Mouse (Mus musculus) hindbrain, embryonic 12.5 days (tissue): ENCODE data around the gene Foxd2. TPM values are rescaled to one million over a fixed set of nuclear protein-coding genes. Genes with fewer than 3 reads are reported as not detected.

ENCODE experiments used
- ATAC-seq: fragments of 200-750 bp; cut with Nextera tagmentation; 2 replicates; pipeline ENCODE4 v1.8.0; 2017; ENCODE audit warnings: moderate TSS enrichment; ENCODE audit not compliant: low FRiP score
- H3K27ac ChIP-seq: fragments of 300-500 bp; sonication (generic); 2 replicates; pipeline ENCODE4 v1.5.1; 2016; ENCODE audit warnings: mild to moderate bottlenecking
- H3K27me3 ChIP-seq: fragments of 300-500 bp; sonication (generic); 2 replicates; pipeline ENCODE4 v1.6.1; 2016; ENCODE audit warnings: mild to moderate bottlenecking
- H3K36me3 ChIP-seq: fragments of 300-500 bp; sonication (generic); 2 replicates; pipeline ENCODE4 v1.6.1; 2016; ENCODE audit warnings: mild to moderate bottlenecking
- H3K4me1 ChIP-seq: fragments of 300-500 bp; sonication (generic); 2 replicates; pipeline ENCODE4 v1.6.1; 2016
- H3K4me2 ChIP-seq: fragments of 300-500 bp; sonication (generic); replicated peaks from 2 replicates; pipeline ENCODE4 v1.6.1; 2016; ENCODE audit warnings: mild to moderate bottlenecking
- H3K4me3 ChIP-seq: fragments of 300-500 bp; sonication (generic); 2 replicates; pipeline ENCODE4 v1.5.1; 2016; ENCODE audit warnings: mild to moderate bottlenecking
- H3K9ac ChIP-seq: fragments of 300-500 bp; sonication (generic); 2 replicates; pipeline ENCODE4 v1.6.1; 2016; ENCODE audit warnings: mild to moderate bottlenecking, moderate library complexity
- H3K9me3 ChIP-seq: fragments of 300-500 bp; sonication (generic); replicated peaks from 2 replicates; pipeline ENCODE4 v1.6.1; 2016; ENCODE audit warnings: mild to moderate bottlenecking
- WGBS: fragments of 180-500 bp; shearing (Covaris S2); methylation state at CpG from one replicate; pipeline ENCODE4 v1.1.7; 2016; 5-methylcytosine and 5-hydroxymethylcytosine counted together
- polyA plus RNA-seq: library from polyadenylated mRNA; unstranded; fragments of >200 nt; fragmentation: Nextera tagmentation; extraction: Ambion mirVana; gene quantifications from 2 replicates; pipeline ENCODE4 v1.2.1, GENCODE M21; 2016

The Foxd2 gene
- polyA plus RNA-seq: 2.2 and 2.8 TPM in 2 replicates

GRCm38 (mm10) chr4:114908829-114909601 lies at the start of gene Foxd2:
Foxd2 (minus strand) TSS chr4:114908873.
- 1% methylated on average over 51 of the region's 64 CpGs for WGBS
- ATAC-seq: peak; percentile 87
- Histone ChIP-seq H3K4me2 (peak within 1 kb of the TSS; percentile 66), H3K27ac (peak within 1 kb of the TSS; percentile 70), H3K27me3 (peaks cover 99% of the 10 kb centered on the region), H3K9me3 (no peaks in the 10 kb centered on the region), H3K36me3 (no peaks in the 10 kb centered on the region), H3K9ac (peak within 1 kb of the TSS; percentile 55), H3K4me1 (peaks cover 27% of the 10 kb centered on the region), H3K4me3 (peak within 1 kb of the TSS; percentile 45)

GRCm38 (mm10) chr4:114958231-114958630 lies 49.6 kb upstream of the Foxd2 start:
- Histone ChIP-seq H3K27me3 (no peaks in the 10 kb centered on the region), H3K9ac (no peak overlapping the region), H3K9me3 (no peaks in the 10 kb centered on the region), H3K4me2 (no peak overlapping the region), H3K4me3 (no peak overlapping the region), H3K4me1 (no peaks in the 10 kb centered on the region), H3K27ac (no peak overlapping the region), H3K36me3 (peaks cover 23% of the 10 kb centered on the region)
- 87% methylated on average over 2 of the region's 2 CpGs for WGBS
- no peak for ATAC-seq

- Histone ChIP-seq H3K4me3 (no peak overlapping the region), H3K9ac (no peak overlapping the region), H3K4me1 (no peaks in the 10 kb centered on the region), H3K9me3 (no peaks in the 10 kb centered on the region), H3K27ac (no peak overlapping the region), H3K36me3 (peaks cover 16% of the 10 kb centered on the region), H3K27me3 (no peaks in the 10 kb centered on the region), H3K4me2 (no peak overlapping the region)
- no peak for ATAC-seq
Observed at GRCm38 (mm10) chr4:114957403-114957802, 48.7 kb upstream of the Foxd2 start.

DNA sequence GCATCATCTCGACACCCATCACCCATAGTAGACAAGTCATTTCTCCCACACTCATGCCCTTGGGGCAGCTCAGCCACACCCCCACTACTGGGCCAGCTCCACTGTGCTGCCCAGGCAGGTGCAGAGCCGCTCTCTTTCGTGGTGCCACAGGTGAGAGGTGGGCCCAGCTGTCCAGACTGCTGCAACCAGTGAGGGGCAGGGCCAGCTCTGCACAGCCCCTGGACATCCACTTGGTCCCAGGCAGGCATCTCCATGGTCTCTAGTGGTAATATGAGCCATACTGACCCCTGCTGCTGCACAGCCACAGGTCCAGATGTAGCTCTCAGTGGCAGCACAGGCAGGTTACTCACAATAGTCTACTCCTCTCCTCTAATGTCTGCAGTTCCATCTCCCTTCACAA lies 44.5 kb upstream of the Foxd2 start:
- no peaks in the 10 kb centered on the region for H3K9me3 ChIP-seq
- H3K27me3 ChIP-seq: peaks cover 5% of the 10 kb centered on the region; the same call in 1 of the 2 replicates
- no peak overlapping the region for H3K27ac ChIP-seq
- no peak overlapping the region for H3K9ac ChIP-seq
- 86% methylated on average over 3 of the region's 3 CpGs for WGBS
- no peaks in the 10 kb centered on the region for H3K36me3 ChIP-seq
- H3K4me1 ChIP-seq: no peaks in the 10 kb centered on the region
- H3K4me3 ChIP-seq: no peak overlapping the region
- ATAC-seq: no peak
- no peak overlapping the region for H3K4me2 ChIP-seq

- no peak for ATAC-seq
- WGBS: 62% methylated on average over 7 of the region's 7 CpGs
- no peaks in the 10 kb centered on the region for H3K36me3 ChIP-seq
- H3K4me3 ChIP-seq: no peak overlapping the region
- H3K9ac ChIP-seq: no peak overlapping the region
- no peak overlapping the region for H3K27ac ChIP-seq
- H3K9me3 ChIP-seq: no peaks in the 10 kb centered on the region
- H3K4me1 ChIP-seq: no peaks in the 10 kb centered on the region
- H3K4me2 ChIP-seq: no peak overlapping the region
- H3K27me3 ChIP-seq: peaks cover 15% of the 10 kb centered on the region
Observed at GRCm38 (mm10) chr4:114947852-114948481, 39.3 kb upstream of the Foxd2 start.

- Histone ChIP-seq H3K9me3 (no peaks in the 10 kb centered on the region), H3K4me2 (no peak overlapping the region), H3K27ac (no peak overlapping the region), H3K27me3 (peaks cover 15% of the 10 kb centered on the region), H3K9ac (no peak overlapping the region), H3K4me1 (peaks cover under 1% of the 10 kb centered on the region; the same call in 1 of the 2 replicates), H3K4me3 (no peak overlapping the region), H3K36me3 (no peaks in the 10 kb centered on the region)
- 34% methylated on average over 6 of the region's 6 CpGs for WGBS
- peak; percentile 75 for ATAC-seq
Observed at GRCm38 (mm10) chr4:114947395-114947794, 38.7 kb upstream of the Foxd2 start.

- WGBS: 87% methylated on average over 4 of the region's 4 CpGs
- H3K27ac ChIP-seq: no peak overlapping the region
- no peak overlapping the region for H3K4me3 ChIP-seq
- H3K4me2 ChIP-seq: no peak overlapping the region
- peaks cover 15% of the 10 kb centered on the region for H3K27me3 ChIP-seq
- H3K4me1 ChIP-seq: peaks cover 5% of the 10 kb centered on the region; the same call in 1 of the 2 replicates
- no peaks in the 10 kb centered on the region for H3K36me3 ChIP-seq
- ATAC-seq: no peak
- no peaks in the 10 kb centered on the region for H3K9me3 ChIP-seq
- no peak overlapping the region for H3K9ac ChIP-seq
Observed at GRCm38 (mm10) chr4:114946416-114946815, 37.7 kb upstream of the Foxd2 start.

GRCm38 (mm10) chr4:114945021-114945420 lies 36.3 kb upstream of the Foxd2 start:
- Histone ChIP-seq H3K4me3 (no peak overlapping the region), H3K4me2 (no peak overlapping the region), H3K4me1 (peaks cover 5% of the 10 kb centered on the region; the same call in 1 of the 2 replicates), H3K27me3 (peaks cover 18% of the 10 kb centered on the region), H3K36me3 (no peaks in the 10 kb centered on the region), H3K27ac (no peak overlapping the region), H3K9me3 (no peaks in the 10 kb centered on the region), H3K9ac (no peak overlapping the region)
- WGBS: 38% methylated on average over 5 of the region's 5 CpGs
- no peak for ATAC-seq

DNA sequence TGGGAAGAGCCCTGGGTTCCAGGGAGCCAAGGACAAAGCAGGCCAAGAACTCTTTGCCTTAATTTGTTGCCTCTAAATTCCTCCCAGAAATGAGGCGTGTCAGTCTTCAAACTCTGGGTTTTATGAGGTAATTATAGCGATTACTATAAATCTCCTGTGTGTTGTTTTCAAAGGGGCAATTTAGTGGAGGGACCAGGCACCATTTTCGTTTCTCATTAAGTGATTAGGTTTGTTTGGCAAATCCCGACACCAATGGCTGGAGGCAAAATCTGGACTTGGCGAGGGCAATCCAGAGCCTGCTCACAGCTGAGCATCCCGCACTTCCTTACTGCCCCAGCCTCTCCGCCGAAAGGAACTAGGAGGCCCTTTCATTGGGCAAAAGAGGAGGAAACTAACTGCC lies 33.9 kb upstream of the Foxd2 start:
- Histone ChIP-seq H3K9me3 (no peaks in the 10 kb centered on the region), H3K4me2 (no peak overlapping the region), H3K27me3 (peaks cover 21% of the 10 kb centered on the region; the same call in 1 of the 2 replicates), H3K27ac (no peak overlapping the region), H3K4me3 (no peak overlapping the region), H3K4me1 (peaks cover 5% of the 10 kb centered on the region; the same call in 1 of the 2 replicates), H3K36me3 (no peaks in the 10 kb centered on the region), H3K9ac (no peak overlapping the region)
- ATAC-seq: no peak
- WGBS: 54% methylated on average over 8 of the region's 8 CpGs

DNA sequence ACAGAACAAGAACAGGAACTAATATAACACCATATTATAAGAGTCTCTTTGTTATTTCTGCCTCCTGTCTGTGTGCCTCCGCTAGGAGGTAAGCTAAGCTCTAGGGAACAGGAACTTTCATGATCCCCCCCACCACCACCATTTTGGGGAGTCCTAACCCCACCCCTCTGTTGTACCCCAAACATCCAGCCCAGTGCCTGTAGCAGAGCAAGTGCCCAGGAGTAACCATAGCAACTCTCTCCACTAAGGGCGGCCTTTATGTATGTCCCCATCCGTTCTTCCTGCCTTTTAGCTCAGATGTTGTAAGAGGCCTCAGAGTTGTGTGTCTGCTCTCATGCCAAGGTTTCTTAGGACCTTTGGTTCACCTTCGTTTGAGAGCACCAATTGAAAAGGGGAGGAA lies 33.4 kb upstream of the Foxd2 start:
- no peak overlapping the region for H3K4me3 ChIP-seq
- no peaks in the 10 kb centered on the region for H3K36me3 ChIP-seq
- no peak overlapping the region for H3K9ac ChIP-seq
- H3K27ac ChIP-seq: no peak overlapping the region
- H3K4me2 ChIP-seq: no peak overlapping the region
- H3K27me3 ChIP-seq: peaks cover 21% of the 10 kb centered on the region
- 42% methylated on average over 4 of the region's 4 CpGs for WGBS
- no peak for ATAC-seq
- no peaks in the 10 kb centered on the region for H3K9me3 ChIP-seq
- peaks cover 5% of the 10 kb centered on the region; the same call in 1 of the 2 replicates for H3K4me1 ChIP-seq

- Histone ChIP-seq H3K4me1 (peaks cover 5% of the 10 kb centered on the region; the same call in 1 of the 2 replicates), H3K9ac (no peak overlapping the region), H3K27ac (no peak overlapping the region), H3K4me2 (no peak overlapping the region), H3K9me3 (no peaks in the 10 kb centered on the region), H3K36me3 (no peaks in the 10 kb centered on the region), H3K4me3 (no peak overlapping the region), H3K27me3 (peaks cover 20% of the 10 kb centered on the region)
- ATAC-seq: no peak
- 72% methylated on average over 4 of the region's 4 CpGs for WGBS
Observed at GRCm38 (mm10) chr4:114941311-114941710, 32.6 kb upstream of the Foxd2 start.

DNA sequence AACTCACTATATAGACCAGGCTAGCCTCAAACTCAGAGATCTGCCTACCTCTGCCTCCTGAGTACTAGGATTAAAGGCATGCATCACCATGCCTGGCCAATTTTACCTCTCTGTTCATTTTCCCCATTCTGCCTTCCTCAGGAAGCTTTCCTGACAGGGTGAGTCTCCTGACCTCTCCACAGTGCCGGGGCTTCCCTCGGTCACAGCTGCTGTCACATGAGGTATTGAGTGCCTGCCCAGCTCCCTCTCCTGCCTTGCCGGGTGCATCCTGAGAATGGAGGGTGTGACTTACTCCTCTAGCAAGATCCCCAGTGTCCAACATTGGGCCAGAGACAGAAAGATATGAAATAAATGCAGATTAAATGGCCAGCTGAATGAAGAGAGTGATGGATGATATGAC lies 29.6 kb upstream of the Foxd2 start:
- no peak for ATAC-seq
- Histone ChIP-seq H3K9ac (no peak overlapping the region), H3K4me2 (no peak overlapping the region), H3K27ac (no peak overlapping the region), H3K9me3 (no peaks in the 10 kb centered on the region), H3K27me3 (peaks cover 11% of the 10 kb centered on the region), H3K4me3 (no peak overlapping the region), H3K4me1 (peaks cover 5% of the 10 kb centered on the region; the same call in 1 of the 2 replicates), H3K36me3 (no peaks in the 10 kb centered on the region)
- 46% methylated on average over 3 of the region's 3 CpGs for WGBS
